25 mouse cellular contexts compared by ENCODE assay signal in the genomic region with DNA sequence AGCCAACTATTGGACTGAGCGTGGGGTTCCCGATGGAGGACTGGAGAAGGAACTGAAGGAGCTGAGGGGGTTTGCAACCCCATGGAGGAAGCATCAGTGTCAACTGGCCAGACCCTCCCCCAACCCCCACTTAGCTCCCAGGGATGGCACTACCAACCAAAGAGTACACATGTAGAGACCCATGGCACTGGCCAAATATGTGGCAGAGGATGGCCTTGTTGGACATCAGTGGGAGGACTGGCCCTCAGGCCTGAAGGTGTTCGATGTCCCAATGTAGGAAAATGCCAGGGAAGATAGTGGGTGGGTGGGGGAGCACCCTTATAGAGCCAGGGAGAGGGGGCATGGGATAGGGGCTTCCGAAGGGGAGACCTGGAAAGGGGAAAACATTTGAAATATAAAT. TPM values are rescaled to one million over a fixed set of nuclear protein-coding genes. Genes with fewer than 3 reads are reported as not detected.
DNase-seq lines count a peak whose midpoint lies in the region; ATAC-seq and TF ChIP-seq lines count a peak whose summit lies in the region.
"Had no signal": no experiment of that assay in that cellular context is flagged by ENCODE, and none has a peak within 500 bp of the region (broad histone marks: within the 10 kb centered on the region; RNA-seq: fewer than 3 reads in every experiment).

No protein-coding gene starts in this region.

- H3K27ac ChIP-seq in heart, embryonic 10.5 days: peak overlapping the region; percentile 37; the same call in 1 of the 2 replicates
- peak overlapping the region; percentile 83; the same call in 1 of the 2 replicates for H3K27ac ChIP-seq in hindbrain, embryonic 13.5 days
- no peak overlapping the region for H3K27ac ChIP-seq in hindbrain, embryonic 11.5 days (ENCODE audit: low read depth, low read length)
- peak overlapping the region; percentile 87; the same call in 1 of the 2 replicates for H3K27ac ChIP-seq in lung, postnatal 0 days (ENCODE audit: low read length)
- H3K27ac ChIP-seq in neural tube, embryonic 14.5 days (ENCODE audit: low read depth, low read length): peak overlapping the region; percentile 18; the same call in 1 of the 2 replicates
- H3K27ac ChIP-seq: embryonic facial prominence, embryonic 10.5 days; forebrain, embryonic 10.5 days; layer of hippocampus, adult 2 months had no signal

- TF ChIP-seq EP300 in lung, postnatal 0 days (IDR thresholded peaks at IDR 0.05): no peak

- H3K4me2 ChIP-seq in hindbrain, embryonic 13.5 days: no peak overlapping the region
- no peak overlapping the region for H3K4me2 ChIP-seq in hindbrain, embryonic 11.5 days (replicated peaks; ENCODE audit: low read depth, low read length)
- no peak overlapping the region for H3K4me2 ChIP-seq in lung, postnatal 0 days (replicated peaks; ENCODE audit: low read depth, low read length)
- no peak overlapping the region for H3K4me2 ChIP-seq in neural tube, embryonic 14.5 days (ENCODE audit: low read depth, low read length)
- H3K4me2 ChIP-seq: hindbrain, embryonic 14.5 days; midbrain, embryonic 11.5 days had no signal

- H3K27me3 ChIP-seq in heart, embryonic 10.5 days (ENCODE audit: insufficient read depth, poor library complexity, severe bottlenecking): no peaks in the 10 kb centered on the region
- H3K27me3 ChIP-seq in hindbrain, embryonic 13.5 days: no peaks in the 10 kb centered on the region
- no peaks in the 10 kb centered on the region for H3K27me3 ChIP-seq in hindbrain, embryonic 11.5 days (ENCODE audit: control insufficient read depth, insufficient read depth, low read length)
- H3K27me3 ChIP-seq in lung, postnatal 0 days (replicated peaks; ENCODE audit: insufficient read depth, low read length): no peaks in the 10 kb centered on the region
- no peaks in the 10 kb centered on the region for H3K27me3 ChIP-seq in neural tube, embryonic 14.5 days (ENCODE audit: control insufficient read depth, insufficient read depth, low read length)

- TF ChIP-seq CTCF in lung, postnatal 0 days (IDR thresholded peaks at IDR 0.05): no peak

- no peak for ATAC-seq in hindbrain, embryonic 13.5 days (ENCODE audit: low FRiP score)
- ATAC-seq in hindbrain, embryonic 11.5 days (ENCODE audit: low FRiP score): no peak
- no peak for ATAC-seq in lung, postnatal 0 days
- ATAC-seq in neural tube, embryonic 14.5 days (ENCODE audit: low read depth): no peak
- ATAC-seq: forebrain, embryonic 16.5 days; inflammation-experienced regulatory T-cells, adult 6 months had no signal

- H3K4me3 ChIP-seq in heart, embryonic 10.5 days: no peak overlapping the region
- H3K4me3 ChIP-seq in hindbrain, embryonic 13.5 days: no peak overlapping the region
- no peak overlapping the region for H3K4me3 ChIP-seq in hindbrain, embryonic 11.5 days (ENCODE audit: low read depth, low read length)
- no peak overlapping the region for H3K4me3 ChIP-seq in lung, postnatal 0 days (ENCODE audit: low read depth, low read length)
- H3K4me3 ChIP-seq in neural tube, embryonic 14.5 days (ENCODE audit: low read depth, low read length): no peak overlapping the region
- H3K4me3 ChIP-seq: embryonic facial prominence, embryonic 10.5 days; forebrain, embryonic 10.5 days; heart, adult 2 months; layer of hippocampus, adult 2 months had no signal

- H3K36me3 ChIP-seq in heart, embryonic 10.5 days: peaks cover 24% of the 10 kb centered on the region
- H3K36me3 ChIP-seq in hindbrain, embryonic 13.5 days: peaks cover 18% of the 10 kb centered on the region
- H3K36me3 ChIP-seq in hindbrain, embryonic 11.5 days (ENCODE audit: control insufficient read depth, insufficient read depth, low read length): peaks cover 2% of the 10 kb centered on the region; the same call in 1 of the 2 replicates
- no peaks in the 10 kb centered on the region for H3K36me3 ChIP-seq in lung, postnatal 0 days (ENCODE audit: insufficient read depth, low read length)
- no peaks in the 10 kb centered on the region for H3K36me3 ChIP-seq in neural tube, embryonic 14.5 days (ENCODE audit: control insufficient read depth, insufficient read depth, low read length)

- H3K9ac ChIP-seq in hindbrain, embryonic 13.5 days: no peak overlapping the region
- H3K9ac ChIP-seq in hindbrain, embryonic 11.5 days (ENCODE audit: low read depth, low read length): no peak overlapping the region
- H3K9ac ChIP-seq in lung, postnatal 0 days (replicated peaks; ENCODE audit: low read depth): no peak overlapping the region
- H3K9ac ChIP-seq in neural tube, embryonic 14.5 days (replicated peaks; ENCODE audit: low read depth, low read length): no peak overlapping the region
- H3K9ac ChIP-seq: hindbrain, embryonic 14.5 days had no signal

- WGBS in heart, embryonic 10.5 days: 73% methylated on average over 4 of the region's 4 CpGs
- WGBS in hindbrain, embryonic 13.5 days: 93% methylated on average over 4 of the region's 4 CpGs
- WGBS in hindbrain, embryonic 11.5 days: 97% methylated on average over 4 of the region's 4 CpGs
- 85% methylated on average over 4 of the region's 4 CpGs for WGBS in lung, postnatal 0 days
- WGBS in neural tube, embryonic 14.5 days: 93% methylated on average over 4 of the region's 4 CpGs

- no peak for DNase-seq in heart, embryonic 10.5 days (ENCODE audit: low spot score)
- no peak for DNase-seq in heart, postnatal 4 days
- no peak for DNase-seq in hindbrain, embryonic 11.5 days (ENCODE audit: low spot score)
- no peak for DNase-seq in lung, postnatal 0 days (ENCODE audit: low spot score)
- DNase-seq in lung, postnatal 36 days: no peak
- DNase-seq in cerebellum, postnatal 36 days: no peak
- DNase-seq: adrenal gland, postnatal 36 days; cerebellum, adult 11 months; cerebellum, adult 9-11 months; gastrocnemius, postnatal 25 days; heart, adult 2 months; kidney, adult 9 months; kidney, postnatal 25 days; lung, adult 18-20 months; retina, postnatal 1 day; thymus, postnatal 25 days had no signal

- peaks cover 56% of the 10 kb centered on the region for H3K4me1 ChIP-seq in heart, embryonic 10.5 days
- H3K4me1 ChIP-seq in hindbrain, embryonic 13.5 days (replicated peaks): peaks cover 24% of the 10 kb centered on the region
- H3K4me1 ChIP-seq in hindbrain, embryonic 11.5 days (replicated peaks; ENCODE audit: control insufficient read depth, insufficient read depth, low read length): peaks cover 2% of the 10 kb centered on the region; the same call in 1 of the 2 replicates
- H3K4me1 ChIP-seq in lung, postnatal 0 days (ENCODE audit: insufficient read depth, low read depth, low read length): peaks cover 46% of the 10 kb centered on the region
- H3K4me1 ChIP-seq in neural tube, embryonic 14.5 days (ENCODE audit: control insufficient read depth, insufficient read depth, low read length): peaks cover 15% of the 10 kb centered on the region

- no peaks in the 10 kb centered on the region for H3K9me3 ChIP-seq in heart, embryonic 10.5 days
- H3K9me3 ChIP-seq in hindbrain, embryonic 13.5 days: no peaks in the 10 kb centered on the region
- H3K9me3 ChIP-seq in hindbrain, embryonic 11.5 days (ENCODE audit: control insufficient read depth, low read length): no peaks in the 10 kb centered on the region
- H3K9me3 ChIP-seq in lung, postnatal 0 days (ENCODE audit: low read length): no peaks in the 10 kb centered on the region
- no peaks in the 10 kb centered on the region for H3K9me3 ChIP-seq in neural tube, embryonic 14.5 days (ENCODE audit: control insufficient read depth, low read length)
- H3K9me3 ChIP-seq: embryonic facial prominence, embryonic 10.5 days; forebrain, embryonic 10.5 days had no signal

RNA-seq across cellular contexts. Expression of gene Hmg20a, which starts 47.8 kb away (rescaled TPM):
- polyA plus RNA-seq in heart, embryonic 10.5 days (2016; fragmentation: Nextera tagmentation; extraction: Ambion mirVana): 56.9 and 62.4 TPM in 2 replicates
- total RNA-seq in heart, postnatal 4 days (2021): 10 to 100 TPM; 39.6 to 43.0 TPM
- 81.9 and 89.8 TPM in 2 replicates for polyA plus RNA-seq in hindbrain, embryonic 13.5 days (2015; fragmentation: Nextera tagmentation; extraction: Ambion mirVana)
- 72.9 and 76.2 TPM in 2 replicates for polyA plus RNA-seq in hindbrain, embryonic 11.5 days (2014; fragmentation: Nextera tagmentation; extraction: Ambion mirVana)
- 22.2 and 25.6 TPM in 2 replicates for polyA plus RNA-seq in lung, postnatal 0 days (2015; fragmentation: Nextera tagmentation; extraction: Ambion mirVana)
- polyA plus RNA-seq in neural tube, embryonic 14.5 days (2014; fragmentation: Nextera tagmentation; extraction: Ambion mirVana): 86.3 and 92.1 TPM in 2 replicates

RNA-seq across cellular contexts. Expression of gene Peak1, which starts 48.4 kb away (rescaled TPM):
- 10.0 and 10.3 TPM in 2 replicates for polyA plus RNA-seq in heart, embryonic 10.5 days (2016; fragmentation: Nextera tagmentation; extraction: Ambion mirVana)
- total RNA-seq in heart, postnatal 4 days (2021): 10 to 100 TPM; 49.2 to 55.0 TPM
- polyA plus RNA-seq in hindbrain, embryonic 13.5 days (2015; fragmentation: Nextera tagmentation; extraction: Ambion mirVana): 4.8 and 5.4 TPM in 2 replicates
- polyA plus RNA-seq in hindbrain, embryonic 11.5 days (2014; fragmentation: Nextera tagmentation; extraction: Ambion mirVana): 7.9 and 8.8 TPM in 2 replicates
- 19.2 and 21.9 TPM in 2 replicates for polyA plus RNA-seq in lung, postnatal 0 days (2015; fragmentation: Nextera tagmentation; extraction: Ambion mirVana)
- 9.0 and 12.0 TPM in 2 replicates for polyA plus RNA-seq in neural tube, embryonic 14.5 days (2014; fragmentation: Nextera tagmentation; extraction: Ambion mirVana)
